Mouse (Mus musculus): ENCODE measurements at regions not wholly inside any gene's neighbourhood (a gene's known extent, or its start where the extent isn't known, plus 50 kb on each side); places are given as distances from the start of the nearest gene placed in this dataset.

DNA sequence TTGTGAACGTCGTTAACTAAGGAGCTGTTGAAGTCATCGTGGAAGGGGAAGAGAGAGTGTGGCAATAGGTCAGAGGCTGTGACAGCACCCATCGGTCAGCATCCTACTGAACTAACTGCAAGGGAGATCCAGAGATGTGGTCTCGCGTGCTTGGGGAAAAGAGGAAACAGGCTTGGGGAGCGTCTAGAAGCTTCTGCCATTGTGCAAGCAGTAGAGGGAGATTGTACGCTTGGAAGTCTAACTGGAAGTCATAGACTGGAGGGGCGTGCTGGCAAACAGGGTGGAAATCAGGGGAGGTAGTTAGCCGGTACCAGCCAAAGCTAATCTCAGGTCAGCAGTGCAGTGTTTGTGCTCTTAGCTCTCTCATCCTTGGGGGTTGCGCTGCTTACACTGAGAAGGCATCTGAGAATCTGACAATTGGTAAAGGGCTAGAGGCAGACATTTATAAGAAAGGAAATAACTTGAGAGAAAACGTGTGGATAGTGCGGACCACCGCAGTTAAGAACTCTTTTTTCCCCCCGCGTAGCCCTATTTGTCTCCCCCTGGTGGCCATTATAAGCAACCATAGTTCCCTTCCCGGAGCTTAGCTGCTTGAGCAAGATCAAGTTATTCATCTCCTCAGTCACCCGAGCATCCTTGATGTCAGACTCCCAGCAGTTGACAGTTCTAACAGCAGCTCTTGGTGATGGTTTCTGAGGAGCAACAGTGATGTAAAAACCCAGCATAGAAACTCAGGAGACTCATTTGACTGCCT, 151.5 kb downstream of the 4933412E24Rik start:
- peak; percentile 74; the same call in 1 of the 2 replicates for TF ChIP-seq CTCF (IDR thresholded peaks at IDR 0.05; ENCODE audit: extremely low read depth, insufficient read length, insufficient replicate concordance, low read depth, low read length)
- no peak for TF ChIP-seq POLR2A (IDR thresholded peaks at IDR 0.05; ENCODE audit: low read depth, low read length)

All from small intestine, adult 2 months (tissue).